Mouse (Mus musculus): ENCODE measurements at regions not wholly inside any gene's neighbourhood (a gene's known extent, or its start where the extent isn't known, plus 50 kb on each side); places are given as distances from the start of the nearest gene placed in this dataset.

GRCm38 (mm10) chr14:17172330-17173110 is 353.6 kb upstream of the Rarb start:
- no peak for TF ChIP-seq EP300 (IDR thresholded peaks at IDR 0.05; ENCODE audit: low read depth)
- TF ChIP-seq CTCF (IDR thresholded peaks at IDR 0.05; ENCODE audit: low read depth) = no peak
- no peaks in the 10 kb centered on the region for H3K9me3 ChIP-seq (replicated peaks; ENCODE audit: control insufficient read depth, low read length)
- no peaks in the 10 kb centered on the region for H3K36me3 ChIP-seq (replicated peaks; ENCODE audit: control insufficient read depth, insufficient read depth, low read length)
- peaks cover 14% of the 10 kb centered on the region for H3K27me3 ChIP-seq (ENCODE audit: control insufficient read depth, insufficient read depth, low read length)
- peak overlapping the region; percentile 73 for H3K4me2 ChIP-seq (ENCODE audit: low read depth, low read length)
- 4% methylated on average over 35 of the region's 35 CpGs for WGBS
- no peak overlapping the region; the same call in 1 of the 2 replicates for H3K9ac ChIP-seq (replicated peaks; ENCODE audit: low read depth, low read length)
- H3K27ac ChIP-seq (ENCODE audit: low read depth) = no peak overlapping the region
- DNase-seq (ENCODE audit: low spot score) = peak; percentile 38
- H3K4me1 ChIP-seq (ENCODE audit: control insufficient read depth, insufficient read depth) = no peaks in the 10 kb centered on the region
- H3K4me3 ChIP-seq (ENCODE audit: low read depth, low read length) = peak overlapping the region; percentile 47
- peak; percentile 85 for ATAC-seq (ENCODE audit: insufficient read depth, low read depth)

- no peak overlapping the region for H3K9ac ChIP-seq (replicated peaks; ENCODE audit: low read depth, low read length)
- TF ChIP-seq CTCF (IDR thresholded peaks at IDR 0.05; ENCODE audit: low read depth) (no peak), EP300 (IDR thresholded peaks at IDR 0.05; ENCODE audit: low read depth) (no peak)
- DNase-seq (ENCODE audit: low spot score) (no peak), ATAC-seq (ENCODE audit: insufficient read depth, low read depth) (no peak)
- 45% methylated on average over 5 of the region's 5 CpGs for WGBS
- H3K4me2 ChIP-seq (ENCODE audit: low read depth, low read length) = peak overlapping the region; percentile 73; the same call in 1 of the 2 replicates
- H3K4me3 ChIP-seq (ENCODE audit: low read depth, low read length) = peak overlapping the region; percentile 47; the same call in 1 of the 2 replicates
- H3K27ac ChIP-seq (ENCODE audit: low read depth) = no peak overlapping the region
- H3K9me3 ChIP-seq (replicated peaks; ENCODE audit: control insufficient read depth, low read length) = no peaks in the 10 kb centered on the region
- no peaks in the 10 kb centered on the region for H3K4me1 ChIP-seq (ENCODE audit: control insufficient read depth, insufficient read depth)
- peaks cover 14% of the 10 kb centered on the region for H3K27me3 ChIP-seq (ENCODE audit: control insufficient read depth, insufficient read depth, low read length)
- no peaks in the 10 kb centered on the region for H3K36me3 ChIP-seq (replicated peaks; ENCODE audit: control insufficient read depth, insufficient read depth, low read length)
Measured at GRCm38 (mm10) chr14:17171896-17172295, 352.9 kb upstream of the Rarb start.

- Histone ChIP-seq H3K9ac (replicated peaks; ENCODE audit: low read depth, low read length) (no peak overlapping the region), H3K9me3 (replicated peaks; ENCODE audit: control insufficient read depth, low read length) (no peaks in the 10 kb centered on the region), H3K36me3 (replicated peaks; ENCODE audit: control insufficient read depth, insufficient read depth, low read length) (no peaks in the 10 kb centered on the region), H3K4me2 (ENCODE audit: low read depth, low read length) (no peak overlapping the region), H3K27me3 (ENCODE audit: control insufficient read depth, insufficient read depth, low read length) (no peaks in the 10 kb centered on the region), H3K27ac (ENCODE audit: low read depth) (no peak overlapping the region), H3K4me3 (ENCODE audit: low read depth, low read length) (no peak overlapping the region), H3K4me1 (ENCODE audit: control insufficient read depth, insufficient read depth) (no peaks in the 10 kb centered on the region)
- WGBS = 61% methylated on average over 4 of the region's 4 CpGs
- DNase-seq (ENCODE audit: low spot score) = no peak
- no peak for ATAC-seq (ENCODE audit: insufficient read depth, low read depth)
- TF ChIP-seq EP300 (IDR thresholded peaks at IDR 0.05; ENCODE audit: low read depth) (no peak), CTCF (IDR thresholded peaks at IDR 0.05; ENCODE audit: low read depth) (no peak)
Measured at GRCm38 (mm10) chr14:17158324-17158723, 339.4 kb upstream of the Rarb start.

- Histone ChIP-seq H3K27ac (ENCODE audit: low read depth) (no peak overlapping the region), H3K27me3 (ENCODE audit: control insufficient read depth, insufficient read depth, low read length) (no peaks in the 10 kb centered on the region), H3K9me3 (replicated peaks; ENCODE audit: control insufficient read depth, low read length) (no peaks in the 10 kb centered on the region), H3K36me3 (replicated peaks; ENCODE audit: control insufficient read depth, insufficient read depth, low read length) (no peaks in the 10 kb centered on the region), H3K4me2 (ENCODE audit: low read depth, low read length) (no peak overlapping the region), H3K4me1 (ENCODE audit: control insufficient read depth, insufficient read depth) (no peaks in the 10 kb centered on the region), H3K4me3 (ENCODE audit: low read depth, low read length) (no peak overlapping the region), H3K9ac (replicated peaks; ENCODE audit: low read depth, low read length) (no peak overlapping the region)
- no peak for TF ChIP-seq EP300 (IDR thresholded peaks at IDR 0.05; ENCODE audit: low read depth)
- TF ChIP-seq CTCF (IDR thresholded peaks at IDR 0.05; ENCODE audit: low read depth) = no peak
- ATAC-seq (ENCODE audit: insufficient read depth, low read depth) (no peak), DNase-seq (ENCODE audit: low spot score) (no peak)
- 47% methylated on average over 2 of the region's 2 CpGs for WGBS
Measured at GRCm38 (mm10) chr14:17156402-17156954, 337.5 kb upstream of the Rarb start.

- no peak overlapping the region for H3K4me2 ChIP-seq (ENCODE audit: low read depth, low read length)
- no peaks in the 10 kb centered on the region for H3K9me3 ChIP-seq (replicated peaks; ENCODE audit: control insufficient read depth, low read length)
- TF ChIP-seq EP300 (IDR thresholded peaks at IDR 0.05; ENCODE audit: low read depth) (no peak), CTCF (IDR thresholded peaks at IDR 0.05; ENCODE audit: low read depth) (no peak)
- no peak overlapping the region for H3K27ac ChIP-seq (ENCODE audit: low read depth)
- H3K4me3 ChIP-seq (ENCODE audit: low read depth, low read length) = no peak overlapping the region
- no peak overlapping the region for H3K9ac ChIP-seq (replicated peaks; ENCODE audit: low read depth, low read length)
- ATAC-seq (ENCODE audit: insufficient read depth, low read depth) = no peak
- no peak for DNase-seq (ENCODE audit: low spot score)
- no peaks in the 10 kb centered on the region for H3K36me3 ChIP-seq (replicated peaks; ENCODE audit: control insufficient read depth, insufficient read depth, low read length)
- H3K27me3 ChIP-seq (ENCODE audit: control insufficient read depth, insufficient read depth, low read length) = no peaks in the 10 kb centered on the region
- 85% methylated on average over 1 of the region's 1 CpGs for WGBS
- H3K4me1 ChIP-seq (ENCODE audit: control insufficient read depth, insufficient read depth) = no peaks in the 10 kb centered on the region
Measured at GRCm38 (mm10) chr14:17120679-17121078, 301.7 kb upstream of the Rarb start.

Data from heart, postnatal 0 days (tissue).